Mouse (Mus musculus) adrenal gland (tissue): ENCODE data around the gene Aire.
"Not testable (repeated sequence)": the region's sequence is repeated elsewhere in the genome, so short reads cannot be mapped to it uniquely, and the experiment has no call there.

Source experiments
- intact Hi-C: fragments of 180-260 bp; cut with DNase I; formaldehyde crosslinking; loops from one replicate; pipeline ENCODE4 v1.15.1; 2025

Aire gene

GRCm38 (mm10) chr10:78054633-78055565 lies 11.5 kb upstream of the Aire start:
- intact Hi-C loops, result no loop called here

- intact Hi-C loops, result no loop called here
Measured at GRCm38 (mm10) chr10:78049519-78050035, 6.2 kb upstream of the Aire start.

GRCm38 (mm10) chr10:78048061-78048730 lies 4.8 kb upstream of the Aire start:
- intact Hi-C loops, result no loop called here

GRCm38 (mm10) chr10:78046388-78046787 lies 3.0 kb upstream of the Aire start:
- intact Hi-C loops, result no loop called here

GRCm38 (mm10) chr10:78044531-78044930 lies 1.1 kb upstream of the Aire start:
- intact Hi-C loops, result no loop called here

GRCm38 (mm10) chr10:78042697-78043405 lies 559 bp downstream of the Aire start:
- intact Hi-C loops, result no loop called here

- intact Hi-C loops, result no loop called here
Measured at GRCm38 (mm10) chr10:78042096-78042495, 1.3 kb downstream of the Aire start.

- intact Hi-C loops, result no loop called here
Measured at GRCm38 (mm10) chr10:78041647-78042046, 1.8 kb downstream of the Aire start, which contains the start of gene Dnmt3l. Gene Dnmt3l (plus strand): TSS chr10:78041947.

GRCm38 (mm10) chr10:78037139-78037538 lies 6.3 kb downstream of the Aire start:
- intact Hi-C loops, result no loop called here

GRCm38 (mm10) chr10:78031987-78032386 lies 11.4 kb downstream of the Aire start:
- intact Hi-C loops, result no loop called here

GRCm38 (mm10) chr10:78029080-78029479 lies 14.3 kb downstream of the Aire start:
- intact Hi-C loops, result loop anchor here (5.0 kb wide), 3 partner anchors 33 to 133 kb away; no protein-coding TSS in a partner anchor

- intact Hi-C loops, result loop anchor here (5.0 kb wide), 3 partner anchors 34 to 134 kb away; no protein-coding TSS in a partner anchor
Measured at GRCm38 (mm10) chr10:78028129-78028528, 15.3 kb downstream of the Aire start.

- intact Hi-C loops, result loop anchor here (5.0 kb wide), 3 partner anchors 37 to 137 kb away; no protein-coding TSS in a partner anchor
Measured at GRCm38 (mm10) chr10:78025453-78025852, 18.0 kb downstream of the Aire start.

GRCm38 (mm10) chr10:78019984-78020383 lies 23.4 kb downstream of the Aire start:
- intact Hi-C loops, result not testable (repeated sequence)

GRCm38 (mm10) chr10:78019291-78019690 lies 24.1 kb downstream of the Aire start:
- intact Hi-C loops, result no loop called here

GRCm38 (mm10) chr10:78018797-78019203 lies 24.6 kb downstream of the Aire start:
- intact Hi-C loops, result no loop called here

- intact Hi-C loops, result no loop called here
Measured at GRCm38 (mm10) chr10:78016366-78016765, 27.0 kb downstream of the Aire start.

GRCm38 (mm10) chr10:78015489-78015888 lies 27.9 kb downstream of the Aire start:
- intact Hi-C loops, result no loop called here

GRCm38 (mm10) chr10:78012661-78013495 lies 30.5 kb downstream of the Aire start:
- intact Hi-C loops, result no loop called here

- intact Hi-C loops, result not testable (repeated sequence)
Measured at GRCm38 (mm10) chr10:78011116-78011515, 32.3 kb downstream of the Aire start.
